Comparison of ENCODE assay signal across 11 mouse cellular contexts in the genomic region with DNA sequence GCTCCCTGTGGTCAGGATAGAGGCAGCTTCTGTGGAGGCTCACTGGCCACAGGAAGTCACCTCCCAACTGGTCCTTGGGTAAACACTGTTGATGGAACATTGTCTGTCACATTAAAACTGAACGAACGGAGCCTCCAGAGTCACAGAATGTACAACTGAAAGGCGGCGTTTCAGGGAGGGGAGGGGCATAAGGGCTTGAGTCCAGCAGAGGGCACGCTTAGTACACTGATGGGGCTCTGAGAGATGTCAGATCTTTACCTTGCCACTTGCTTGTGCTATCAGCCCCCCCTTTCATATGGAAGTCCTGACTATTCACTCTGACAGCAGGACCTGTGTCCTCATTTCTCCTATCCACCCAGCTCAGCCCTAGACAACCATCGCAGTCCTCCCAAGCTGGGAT. TPM values are rescaled to one million over a fixed set of nuclear protein-coding genes. Genes with fewer than 3 reads are reported as not detected.
A peak's percentile ranks its signal among the peaks of the same experiment; 100 is the strongest.
DNase-seq lines count a peak whose midpoint lies in the region; ATAC-seq and TF ChIP-seq lines count a peak whose summit lies in the region.
"Had no signal": no experiment of that assay in that cellular context is flagged by ENCODE, and none has a peak within 500 bp of the region (broad histone marks: within the 10 kb centered on the region; RNA-seq: fewer than 3 reads in every experiment).

No protein-coding gene starts in this region.

- DNase-seq in forebrain, embryonic 11.5 days (ENCODE audit: low spot score) = no peak
- no peak for DNase-seq in forebrain, embryonic 14.5 days (ENCODE audit: low spot score)
- peak; percentile 16 for DNase-seq in thymus, postnatal 14 days
- no peak for DNase-seq in thymus, adult 18-20 months
- DNase-seq in stomach, postnatal 0 days (ENCODE audit: low spot score) = peak; percentile 47
- no peak for DNase-seq in thymus, adult 2 months
- no peak for DNase-seq in gastrocnemius, postnatal 4 days (ENCODE audit: low spot score in 2 of 2)

- no peak overlapping the region for H3K27ac ChIP-seq in forebrain, embryonic 11.5 days (ENCODE audit: low read depth, low read length)
- H3K27ac ChIP-seq in forebrain, embryonic 14.5 days (ENCODE audit: low read depth, low read length) = no peak overlapping the region
- H3K27ac ChIP-seq in kidney, embryonic 14.5 days (ENCODE audit: low read depth, low read length) = no peak overlapping the region
- H3K27ac ChIP-seq in stomach, postnatal 0 days (replicated peaks) = no peak overlapping the region
- H3K27ac ChIP-seq in thymus, adult 2 months (ENCODE audit: control insufficient read depth, insufficient read depth, low read length) = no peak overlapping the region
- H3K27ac ChIP-seq: embryonic facial prominence, embryonic 15.5 days had no signal

- ATAC-seq in forebrain, embryonic 11.5 days (replicated peaks; ENCODE audit: low FRiP score) = no peak
- no peak for ATAC-seq in forebrain, embryonic 14.5 days
- ATAC-seq in kidney, embryonic 14.5 days (ENCODE audit: low FRiP score, low TSS enrichment) = 0 out of 2 replicates have a peak, but pooled peaks have one; percentile 20
- ATAC-seq in stomach, postnatal 0 days (ENCODE audit: low FRiP score, low TSS enrichment) = peak; percentile 56; the same call in 1 of the 2 replicates

- no peak overlapping the region for H3K4me3 ChIP-seq in forebrain, embryonic 11.5 days (ENCODE audit: low read depth, low read length)
- H3K4me3 ChIP-seq in forebrain, embryonic 14.5 days (ENCODE audit: low read depth, low read length) = no peak overlapping the region
- H3K4me3 ChIP-seq in kidney, embryonic 14.5 days (ENCODE audit: low read length) = no peak overlapping the region
- no peak overlapping the region for H3K4me3 ChIP-seq in stomach, postnatal 0 days (ENCODE audit: low read depth, low read length)
- no peak overlapping the region for H3K4me3 ChIP-seq in thymus, adult 2 months (ENCODE audit: control insufficient read depth, insufficient read depth, low read length)
- H3K4me3 ChIP-seq: embryonic facial prominence, embryonic 15.5 days had no signal

- H3K36me3 ChIP-seq in forebrain, embryonic 11.5 days (ENCODE audit: control insufficient read depth, insufficient read depth, low read length) = no peaks in the 10 kb centered on the region
- no peaks in the 10 kb centered on the region for H3K36me3 ChIP-seq in forebrain, embryonic 14.5 days (ENCODE audit: control insufficient read depth, insufficient read depth, low read length)
- no peaks in the 10 kb centered on the region for H3K36me3 ChIP-seq in kidney, embryonic 14.5 days (ENCODE audit: control insufficient read depth, insufficient read depth, low read length)
- H3K36me3 ChIP-seq in stomach, postnatal 0 days (ENCODE audit: control insufficient read depth, insufficient read depth, low read length) = no peaks in the 10 kb centered on the region
- no peaks in the 10 kb centered on the region for H3K36me3 ChIP-seq in thymus, adult 2 months (ENCODE audit: control insufficient read depth, insufficient read depth, low read length)
- H3K36me3 ChIP-seq: embryonic facial prominence, embryonic 15.5 days; G1E had no signal

- H3K9me3 ChIP-seq in forebrain, embryonic 11.5 days (ENCODE audit: control insufficient read depth, low read length) = no peaks in the 10 kb centered on the region
- no peaks in the 10 kb centered on the region for H3K9me3 ChIP-seq in forebrain, embryonic 14.5 days (replicated peaks; ENCODE audit: control insufficient read depth, low read length)
- H3K9me3 ChIP-seq in kidney, embryonic 14.5 days (ENCODE audit: control insufficient read depth, low read length) = no peaks in the 10 kb centered on the region
- no peaks in the 10 kb centered on the region for H3K9me3 ChIP-seq in stomach, postnatal 0 days (ENCODE audit: control insufficient read depth, low read length)
- H3K9me3 ChIP-seq: embryonic facial prominence, embryonic 15.5 days; G1E had no signal

- no peak for TF ChIP-seq EP300 in stomach, postnatal 0 days (optimal IDR thresholded peaks at IDR 0.05)

- peaks cover 8% of the 10 kb centered on the region for H3K4me1 ChIP-seq in forebrain, embryonic 11.5 days (replicated peaks; ENCODE audit: control insufficient read depth, insufficient read depth, low read length)
- H3K4me1 ChIP-seq in forebrain, embryonic 14.5 days (ENCODE audit: control insufficient read depth, insufficient read depth, low read length) = no peaks in the 10 kb centered on the region
- peaks cover 9% of the 10 kb centered on the region for H3K4me1 ChIP-seq in kidney, embryonic 14.5 days (ENCODE audit: control insufficient read depth, insufficient read depth, low read length)
- H3K4me1 ChIP-seq in stomach, postnatal 0 days (replicated peaks; ENCODE audit: control insufficient read depth, insufficient read depth) = no peaks in the 10 kb centered on the region
- no peaks in the 10 kb centered on the region for H3K4me1 ChIP-seq in thymus, adult 2 months (replicated peaks; ENCODE audit: control insufficient read depth, insufficient read depth, low read length)

- TF ChIP-seq CTCF in stomach, postnatal 0 days (IDR thresholded peaks at IDR 0.05; ENCODE audit: low read depth) = peak; percentile 74
- no peak for TF ChIP-seq CTCF in thymus, adult 2 months (IDR thresholded peaks at IDR 0.05; ENCODE audit: borderline replicate concordance, control insufficient read depth, extremely low read depth, insufficient read depth, low read length, poor library complexity)

- H3K4me2 ChIP-seq in forebrain, embryonic 11.5 days (ENCODE audit: low read depth, low read length, severe bottlenecking) = no peak overlapping the region
- H3K4me2 ChIP-seq in forebrain, embryonic 14.5 days (ENCODE audit: low read length) = no peak overlapping the region
- no peak overlapping the region; the same call in 1 of the 2 replicates for H3K4me2 ChIP-seq in kidney, embryonic 14.5 days (replicated peaks; ENCODE audit: low read depth, low read length)
- H3K4me2 ChIP-seq in stomach, postnatal 0 days (replicated peaks; ENCODE audit: low read depth) = no peak overlapping the region
- H3K4me2 ChIP-seq: embryonic facial prominence, embryonic 15.5 days had no signal

- no peaks in the 10 kb centered on the region for H3K27me3 ChIP-seq in forebrain, embryonic 11.5 days (ENCODE audit: control insufficient read depth, insufficient read depth, low read length)
- H3K27me3 ChIP-seq in forebrain, embryonic 14.5 days (replicated peaks; ENCODE audit: control insufficient read depth, insufficient read depth, low read length) = no peaks in the 10 kb centered on the region
- H3K27me3 ChIP-seq in kidney, embryonic 14.5 days (ENCODE audit: control insufficient read depth, insufficient read depth, low read length) = no peaks in the 10 kb centered on the region
- no peaks in the 10 kb centered on the region for H3K27me3 ChIP-seq in stomach, postnatal 0 days (ENCODE audit: control insufficient read depth, insufficient read depth, low read length)
- H3K27me3 ChIP-seq in thymus, adult 2 months (ENCODE audit: control insufficient read depth, insufficient read depth, low read length) = no peaks in the 10 kb centered on the region
- H3K27me3 ChIP-seq: embryonic facial prominence, embryonic 15.5 days had no signal

- no peak for TF ChIP-seq POLR2A in thymus, adult 2 months (IDR thresholded peaks at IDR 0.05; ENCODE audit: control insufficient read depth, extremely low read depth, insufficient read depth, low read length, poor library complexity)

- peak overlapping the region; percentile 12; the same call in 1 of the 2 replicates for H3K9ac ChIP-seq in forebrain, embryonic 11.5 days (ENCODE audit: low read length)
- no peak overlapping the region for H3K9ac ChIP-seq in forebrain, embryonic 14.5 days (ENCODE audit: low read length)
- H3K9ac ChIP-seq in kidney, embryonic 14.5 days (ENCODE audit: low read depth, low read length) = no peak overlapping the region
- no peak overlapping the region for H3K9ac ChIP-seq in stomach, postnatal 0 days (ENCODE audit: low read length)
- H3K9ac ChIP-seq: embryonic facial prominence, embryonic 15.5 days had no signal

- WGBS in forebrain, embryonic 11.5 days = 60% methylated on average over 6 of the region's 6 CpGs
- WGBS in forebrain, embryonic 14.5 days = 54% methylated on average over 6 of the region's 6 CpGs
- WGBS in kidney, embryonic 14.5 days = 49% methylated on average over 6 of the region's 6 CpGs
- 58% methylated on average over 6 of the region's 6 CpGs for WGBS in stomach, postnatal 0 days
- 48% methylated on average over 6 of the region's 6 CpGs for WGBS in thymus, adult 2 months

RNA-seq across cellular contexts. Expression of gene Gm9936, which starts 17.4 kb away (rescaled TPM):
- polyA plus RNA-seq in forebrain, embryonic 11.5 days (2014; fragmentation: Nextera tagmentation; extraction: Ambion mirVana) = 0.39 and 0.40 TPM in 2 replicates
- polyA plus RNA-seq in forebrain, embryonic 14.5 days (2014; fragmentation: Nextera tagmentation; extraction: Ambion mirVana) = 1.8 and 2.4 TPM in 2 replicates
- not detected in 2 replicates for polyA plus RNA-seq in kidney, embryonic 14.5 days (2014; fragmentation: Nextera tagmentation; extraction: Ambion mirVana)
- polyA plus RNA-seq in stomach, postnatal 0 days (2015; fragmentation: Nextera tagmentation; extraction: Ambion mirVana) = 0.06 and 0.15 TPM in 2 replicates
- 0.04 TPM in 1 of 2 replicates, not detected in the other for polyA plus RNA-seq in thymus, adult 2 months (2012; rRNA removed)
- not detected for total RNA-seq in gastrocnemius, postnatal 4 days (2021)
- polyA plus RNA-seq: G1E had no signal

RNA-seq across cellular contexts. Expression of gene Oasl2, which starts 20.9 kb away (rescaled TPM):
- 1.4 and 1.5 TPM in 2 replicates for polyA plus RNA-seq in forebrain, embryonic 11.5 days (2014; fragmentation: Nextera tagmentation; extraction: Ambion mirVana)
- polyA plus RNA-seq in forebrain, embryonic 14.5 days (2014; fragmentation: Nextera tagmentation; extraction: Ambion mirVana) = 2.3 and 2.6 TPM in 2 replicates
- 2.2 and 4.0 TPM in 2 replicates for polyA plus RNA-seq in kidney, embryonic 14.5 days (2014; fragmentation: Nextera tagmentation; extraction: Ambion mirVana)
- 20.1 and 22.3 TPM in 2 replicates for polyA plus RNA-seq in stomach, postnatal 0 days (2015; fragmentation: Nextera tagmentation; extraction: Ambion mirVana)
- polyA plus RNA-seq in thymus, adult 2 months (2012; rRNA removed) = 22.0 and 31.7 TPM in 2 replicates
- total RNA-seq in gastrocnemius, postnatal 4 days (2021) = 1 to 10 TPM; 1.4 to 2.5 TPM
- polyA plus RNA-seq: G1E had no signal

RNA-seq across cellular contexts. Expression of gene 4930519G04Rik, which starts 22.4 kb away (rescaled TPM):
- polyA plus RNA-seq in forebrain, embryonic 11.5 days (2014; fragmentation: Nextera tagmentation; extraction: Ambion mirVana) = not detected in 2 replicates
- not detected in 2 replicates for polyA plus RNA-seq in forebrain, embryonic 14.5 days (2014; fragmentation: Nextera tagmentation; extraction: Ambion mirVana)
- polyA plus RNA-seq in kidney, embryonic 14.5 days (2014; fragmentation: Nextera tagmentation; extraction: Ambion mirVana) = not detected in 2 replicates
- polyA plus RNA-seq in stomach, postnatal 0 days (2015; fragmentation: Nextera tagmentation; extraction: Ambion mirVana) = 0.05 TPM in 1 of 2 replicates, not detected in the other
- not detected in 2 replicates for polyA plus RNA-seq in thymus, adult 2 months (2012; rRNA removed)
- not detected for total RNA-seq in gastrocnemius, postnatal 4 days (2021)
- total RNA-seq: G1E had no signal
- polyA plus RNA-seq: embryonic facial prominence, embryonic 15.5 days; G1E; limb, embryonic 11.5 days had no signal

RNA-seq across cellular contexts. Expression of gene Oasl1, which starts 47.2 kb away (rescaled TPM):
- 0.20 TPM in 1 of 2 replicates, not detected in the other for polyA plus RNA-seq in forebrain, embryonic 11.5 days (2014; fragmentation: Nextera tagmentation; extraction: Ambion mirVana)
- 0.10 and 0.28 TPM in 2 replicates for polyA plus RNA-seq in forebrain, embryonic 14.5 days (2014; fragmentation: Nextera tagmentation; extraction: Ambion mirVana)
- polyA plus RNA-seq in kidney, embryonic 14.5 days (2014; fragmentation: Nextera tagmentation; extraction: Ambion mirVana) = 1.2 and 2.5 TPM in 2 replicates
- polyA plus RNA-seq in stomach, postnatal 0 days (2015; fragmentation: Nextera tagmentation; extraction: Ambion mirVana) = 14.1 and 14.6 TPM in 2 replicates
- polyA plus RNA-seq in thymus, adult 2 months (2012; rRNA removed) = 20.1 and 20.7 TPM in 2 replicates
- total RNA-seq in gastrocnemius, postnatal 4 days (2021) = under 1 TPM; 0.52 to 0.71 TPM

RNA-seq across cellular contexts. Expression of gene 1500011B03Rik, which starts 52.6 kb away (rescaled TPM):
- polyA plus RNA-seq in forebrain, embryonic 11.5 days (2014; fragmentation: Nextera tagmentation; extraction: Ambion mirVana) = 133 and 149 TPM in 2 replicates
- 255 and 273 TPM in 2 replicates for polyA plus RNA-seq in forebrain, embryonic 14.5 days (2014; fragmentation: Nextera tagmentation; extraction: Ambion mirVana)
- polyA plus RNA-seq in kidney, embryonic 14.5 days (2014; fragmentation: Nextera tagmentation; extraction: Ambion mirVana) = 128 and 143 TPM in 2 replicates
- 110 and 118 TPM in 2 replicates for polyA plus RNA-seq in stomach, postnatal 0 days (2015; fragmentation: Nextera tagmentation; extraction: Ambion mirVana)
- 46.4 and 53.8 TPM in 2 replicates for polyA plus RNA-seq in thymus, adult 2 months (2012; rRNA removed)
- 10 to 100 TPM; 20.6 to 29.6 TPM for total RNA-seq in gastrocnemius, postnatal 4 days (2021)

Comparison
In these comparisons a context has a peak if more than half of its experiments do, and no peak if none do; other contexts are left out.
1. DNase-seq: peak in thymus, postnatal 14 days (single experiment) and stomach, postnatal 0 days (single experiment); none in forebrain, embryonic 11.5 days (single experiment), forebrain, embryonic 14.5 days (single experiment), thymus, adult 18-20 months (0 of 2), thymus, adult 2 months (single experiment) and gastrocnemius, postnatal 4 days (0 of 2).
2. ATAC-seq: peak in kidney, embryonic 14.5 days (single experiment) and stomach, postnatal 0 days (single experiment); none in forebrain, embryonic 11.5 days (single experiment) and forebrain, embryonic 14.5 days (single experiment).